Mouse (Mus musculus) spleen, adult 2 months (tissue): ENCODE measurements around the gene Ccne1.

Experiments used
- CTCF ChIP-seq: fragments of 200-500 bp; IDR thresholded peaks from 2 replicates; pipeline ENCODE4 v1.5.1; 2011; ENCODE audit warnings: mild to moderate bottlenecking, inconsistent platforms; ENCODE audit not compliant: insufficient read depth, insufficient read length, insufficient replicate concordance; ENCODE audit errors: extremely low read depth
- POLR2A ChIP-seq: fragments of 200-500 bp; IDR thresholded peaks from 2 replicates; pipeline ENCODE4 v1.6.1; 2011; ENCODE audit warnings: low read depth, low read length, inconsistent platforms

GRCm38 (mm10) chr7:38074514-38074913 lies 32.8 kb downstream of the Ccne1 start:
- TF ChIP-seq POLR2A (no peak), CTCF (no peak)
